Mouse (Mus musculus): ENCODE data around the gene Mesd.

Mesd gene

GRCm38 (mm10) chr7:83913405-83913932, 29.2 kb downstream of the Mesd start:
- no peak for DNase-seq (ENCODE audit: low spot score)

- DNase-seq (ENCODE audit: low spot score), result no peak
These were observed 29.7 kb downstream of the Mesd start for GRCm38 (mm10) chr7:83913995-83914394.

DNA sequence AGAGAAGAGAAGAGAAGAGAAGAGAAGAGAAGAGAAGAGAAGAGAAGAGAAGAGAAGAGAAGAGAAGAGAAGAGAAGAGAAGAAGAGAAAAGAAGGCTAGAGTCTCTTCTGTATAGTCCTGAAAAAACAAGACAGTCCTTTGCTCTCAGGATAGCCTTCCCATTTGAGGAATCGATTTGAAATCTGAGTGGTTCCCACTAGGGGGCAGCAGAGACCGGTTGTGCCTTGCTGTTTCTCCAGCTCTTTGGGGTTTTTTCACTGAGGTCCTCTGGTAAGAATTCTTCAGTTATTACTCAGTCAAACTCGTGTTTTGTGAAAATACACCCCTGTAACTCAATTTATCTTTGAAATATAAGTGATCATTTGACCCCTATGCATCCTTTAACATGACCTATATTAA, 30.3 kb downstream of the Mesd start:
- peak; percentile 54 for DNase-seq (ENCODE audit: low spot score)

DNA sequence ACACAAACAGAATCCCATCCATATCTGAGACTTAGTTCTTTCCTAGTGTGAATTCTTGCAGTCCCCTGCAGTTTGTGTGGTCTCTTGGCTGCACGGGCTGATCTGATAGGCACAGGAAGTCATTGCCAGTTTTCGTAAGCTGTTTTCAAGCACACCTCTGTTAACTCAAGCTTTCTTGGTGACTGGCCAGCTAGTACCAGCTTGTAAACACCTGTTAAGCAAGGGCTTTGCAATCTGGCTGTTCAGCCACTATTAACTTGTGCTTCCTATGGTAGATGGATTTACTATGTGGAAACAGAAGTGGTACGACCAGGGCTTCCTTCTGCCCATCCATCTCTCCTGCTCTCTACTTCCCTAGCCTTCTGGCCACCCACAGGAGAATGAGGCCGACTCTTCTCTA, 36.0 kb downstream of the Mesd start:
- no peak for DNase-seq (ENCODE audit: low spot score)

GRCm38 (mm10) chr7:83921637-83922036, 37.4 kb downstream of the Mesd start:
- no peak for DNase-seq (ENCODE audit: low spot score)

DNA sequence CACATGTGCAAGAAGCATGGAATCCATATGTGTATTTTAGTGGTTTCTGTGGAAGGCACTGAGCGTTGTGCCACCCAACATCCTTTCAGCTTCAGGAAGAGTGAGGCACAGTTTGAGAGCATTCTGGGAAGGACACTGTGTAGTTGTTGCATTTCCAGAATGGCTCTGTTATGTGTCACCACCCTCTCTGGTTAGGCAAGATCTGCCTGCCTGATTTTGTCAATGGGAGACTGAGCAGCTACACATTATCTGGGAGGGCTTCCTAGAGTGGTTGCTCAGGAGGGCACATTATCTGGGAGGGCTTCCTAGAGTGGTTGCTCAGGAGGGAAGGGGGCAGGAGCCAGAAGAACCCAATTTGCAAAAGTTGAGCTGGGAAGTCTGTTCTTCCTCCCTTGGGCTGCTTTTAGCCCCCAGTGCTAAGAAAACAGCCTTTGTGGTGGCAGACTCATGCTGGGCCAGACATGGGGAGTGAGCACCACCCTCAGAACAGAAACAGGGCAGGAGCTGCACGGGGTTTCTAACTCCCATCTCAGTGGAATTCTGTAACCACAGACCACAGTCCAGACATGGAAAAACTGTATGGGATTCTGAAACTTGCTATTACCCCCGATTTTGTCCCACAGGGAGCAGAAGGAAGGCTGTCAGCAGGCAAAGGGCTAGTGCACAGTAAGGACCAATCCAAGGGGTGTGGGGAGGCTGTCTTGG, 54.9 kb downstream of the Mesd start:
- DNase-seq (ENCODE audit: low spot score), result no peak

- no peak for DNase-seq (ENCODE audit: low spot score)
These were observed 55.9 kb downstream of the Mesd start for GRCm38 (mm10) chr7:83940136-83940535.

- DNase-seq (ENCODE audit: low spot score), result no peak
These were observed 57.4 kb downstream of the Mesd start for GRCm38 (mm10) chr7:83941701-83942101.

- no peak for DNase-seq (ENCODE audit: low spot score)
These were observed 64.5 kb downstream of the Mesd start for GRCm38 (mm10) chr7:83948743-83949142.

DNA sequence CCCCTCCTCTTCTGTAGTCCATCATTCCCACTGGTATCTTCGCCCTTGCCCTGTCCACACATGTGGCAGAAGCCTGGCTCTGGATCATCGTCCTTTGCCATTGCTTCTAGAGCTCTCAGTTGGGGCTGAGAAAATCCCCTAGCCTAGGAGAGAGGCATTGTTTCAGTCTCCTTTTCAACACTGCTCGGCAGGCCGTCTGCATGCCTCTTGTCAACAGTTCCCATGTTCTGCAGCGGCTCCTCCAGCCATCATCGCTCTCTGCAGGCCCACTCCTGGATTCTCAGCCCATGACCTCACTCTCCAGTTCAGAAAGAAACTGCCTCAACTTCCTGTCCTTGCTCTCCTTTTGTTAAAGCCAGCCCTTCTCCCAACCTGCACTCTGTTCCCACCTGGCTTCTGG, 65.4 kb downstream of the Mesd start:
- no peak for DNase-seq (ENCODE audit: low spot score)

Measured in T-cell, adult 2 months (primary cell).